Mouse (Mus musculus) G1E (cell line): ENCODE measurements around the gene Hsp90ab1. TPM values are rescaled to one million over a fixed set of nuclear protein-coding genes. Genes with fewer than 3 reads are reported as not detected.

Source experiments
- ATAC-seq: 2 replicates; pipeline ENCODE4 v1.8.0; 2016; ENCODE audit warnings: mild to moderate bottlenecking; ENCODE audit not compliant: insufficient number of reproducible peaks, poor library complexity, low FRiP score, severe bottlenecking; ENCODE audit errors: extremely low read depth
- DNase-seq: peaks from one replicate; pipeline ENCODE4 v3.0.0; 2012; ENCODE audit warnings: low spot score
- H3K27me3 ChIP-seq: 2 replicates; pipeline ENCODE4 v1.6.1; 2012; ENCODE audit warnings: mild to moderate bottlenecking, low read length, inconsistent platforms; ENCODE audit not compliant: insufficient read depth
- H3K36me3 ChIP-seq: replicated peaks from 2 replicates; pipeline ENCODE3; 2012; ENCODE audit warnings: mild to moderate bottlenecking, inconsistent platforms
- H3K4me1 ChIP-seq: 2 replicates; pipeline ENCODE4 v1.6.1; 2012; ENCODE audit warnings: low read depth, low read length, inconsistent platforms, mixed read lengths; ENCODE audit not compliant: insufficient read depth
- H3K4me3 ChIP-seq: 2 replicates; pipeline ENCODE4 v1.5.1; 2012; ENCODE audit warnings: low read depth, mild to moderate bottlenecking, inconsistent platforms, low read length, moderate library complexity, mixed read lengths
- H3K9me3 ChIP-seq: replicated peaks from 2 replicates; pipeline ENCODE4 v1.6.1; 2012; ENCODE audit warnings: inconsistent platforms
- CTCF ChIP-seq: IDR thresholded peaks from 2 replicates; pipeline ENCODE4 v1.5.1; 2012; ENCODE audit warnings: low read depth, low read length, inconsistent platforms, mixed read lengths
- GATA1 ChIP-seq: IDR thresholded peaks from 2 replicates; pipeline ENCODE4 v1.6.1; 2012; ENCODE audit warnings: borderline replicate concordance, low read length, inconsistent platforms, mixed read lengths
- GATA2 ChIP-seq: IDR thresholded peaks from 2 replicates; pipeline ENCODE4 v1.6.1; 2012; ENCODE audit warnings: low read depth, low read length, inconsistent platforms, borderline replicate concordance
- POLR2AphosphoS5 ChIP-seq: IDR thresholded peaks from 2 replicates; pipeline ENCODE4 v1.6.1; 2012; ENCODE audit warnings: low read depth, low read length, inconsistent platforms; ENCODE audit not compliant: insufficient replicate concordance
- TAL1 ChIP-seq: conservative IDR thresholded peaks from 2 replicates; pipeline ENCODE4 v1.6.1; 2012; ENCODE audit warnings: low read depth, low read length, inconsistent platforms, mixed read lengths
- polyA plus RNA-seq: library from polyadenylated mRNA; stranded (reverse); fragments of >175 nt; gene quantifications from 2 replicates; pipeline ENCODE4 v1.2.3, GENCODE M21; 2012
- total RNA-seq, 2 experiments: library from RNA; stranded (forward) in 1 of 2; stranded (reverse) in 1 of 2; fragments of 200-1000 nt in 1 of 2; fragments of >200 nt in 1 of 2; fragmentation: Nextera tagmentation in 1 of 2; gene quantifications; 2 replicates each; pipeline ENCODE4 v1.2.3; 2014 to 2017

Hsp90ab1 gene
- total and polyA plus RNA-seq, 3 experiments = 1,104 to 1,547 (median 1,427) TPM

DNA sequence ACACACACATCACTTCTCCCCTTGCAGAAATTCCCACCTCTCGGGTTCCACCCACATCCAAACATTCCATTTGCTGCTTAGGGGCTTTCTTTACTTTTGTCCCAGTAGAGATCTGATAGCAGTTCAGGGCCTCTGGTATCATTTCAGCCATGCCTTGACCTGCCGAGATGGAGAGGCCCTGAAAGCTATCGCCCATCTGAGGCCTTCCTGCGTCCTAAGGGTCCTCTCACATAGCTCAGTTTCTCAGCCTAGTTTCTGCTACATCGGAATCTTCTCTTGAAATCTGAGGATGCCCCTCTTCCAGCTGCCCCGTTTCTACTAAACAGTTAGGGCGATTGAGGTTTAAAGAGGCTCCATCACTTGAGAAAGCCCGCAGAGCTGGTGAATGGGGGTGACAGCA, 21.1 kb upstream of the Hsp90ab1 start:
- peaks cover 93% of the 10 kb centered on the region for H3K4me1 ChIP-seq
- ATAC-seq (no peak), DNase-seq (no peak)
- peak overlapping the region; percentile 80 for H3K4me3 ChIP-seq
- H3K9me3 ChIP-seq = no peaks in the 10 kb centered on the region
- H3K27me3 ChIP-seq = no peaks in the 10 kb centered on the region
- H3K36me3 ChIP-seq = peaks cover 41% of the 10 kb centered on the region
- TF ChIP-seq POLR2AphosphoS5 (no peak), CTCF (no peak), GATA2 (no peak), TAL1 (no peak), GATA1 (no peak)

DNA sequence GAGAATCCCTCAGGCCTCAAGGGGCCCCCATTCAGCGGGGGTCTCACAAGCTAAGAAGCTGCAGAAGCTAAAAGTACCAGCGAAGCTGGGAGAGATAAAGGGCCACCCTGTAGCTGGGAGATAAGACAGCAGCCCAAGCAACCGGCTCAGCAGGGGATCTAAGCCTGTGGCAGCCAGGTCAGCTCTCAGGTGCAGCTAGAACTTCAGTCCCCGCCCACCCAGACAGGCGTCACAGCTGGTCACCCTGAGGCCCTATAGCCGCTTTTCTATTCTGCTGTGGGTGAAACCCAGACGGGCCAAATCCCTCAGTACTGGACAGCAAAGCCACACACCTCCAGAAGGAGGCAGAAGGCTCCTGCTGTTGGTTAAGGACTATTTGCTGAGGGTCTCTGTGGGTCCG, 20.4 kb upstream of the Hsp90ab1 start:
- ATAC-seq = peak; percentile 52
- Histone ChIP-seq H3K27me3 (no peaks in the 10 kb centered on the region), H3K4me3 (peak overlapping the region; percentile 80), H3K36me3 (peaks cover 48% of the 10 kb centered on the region), H3K9me3 (no peaks in the 10 kb centered on the region), H3K4me1 (peaks cover 92% of the 10 kb centered on the region)
- peak; percentile 88 for TF ChIP-seq TAL1
- no peak for TF ChIP-seq GATA1
- DNase-seq = peak; percentile 63

DNA sequence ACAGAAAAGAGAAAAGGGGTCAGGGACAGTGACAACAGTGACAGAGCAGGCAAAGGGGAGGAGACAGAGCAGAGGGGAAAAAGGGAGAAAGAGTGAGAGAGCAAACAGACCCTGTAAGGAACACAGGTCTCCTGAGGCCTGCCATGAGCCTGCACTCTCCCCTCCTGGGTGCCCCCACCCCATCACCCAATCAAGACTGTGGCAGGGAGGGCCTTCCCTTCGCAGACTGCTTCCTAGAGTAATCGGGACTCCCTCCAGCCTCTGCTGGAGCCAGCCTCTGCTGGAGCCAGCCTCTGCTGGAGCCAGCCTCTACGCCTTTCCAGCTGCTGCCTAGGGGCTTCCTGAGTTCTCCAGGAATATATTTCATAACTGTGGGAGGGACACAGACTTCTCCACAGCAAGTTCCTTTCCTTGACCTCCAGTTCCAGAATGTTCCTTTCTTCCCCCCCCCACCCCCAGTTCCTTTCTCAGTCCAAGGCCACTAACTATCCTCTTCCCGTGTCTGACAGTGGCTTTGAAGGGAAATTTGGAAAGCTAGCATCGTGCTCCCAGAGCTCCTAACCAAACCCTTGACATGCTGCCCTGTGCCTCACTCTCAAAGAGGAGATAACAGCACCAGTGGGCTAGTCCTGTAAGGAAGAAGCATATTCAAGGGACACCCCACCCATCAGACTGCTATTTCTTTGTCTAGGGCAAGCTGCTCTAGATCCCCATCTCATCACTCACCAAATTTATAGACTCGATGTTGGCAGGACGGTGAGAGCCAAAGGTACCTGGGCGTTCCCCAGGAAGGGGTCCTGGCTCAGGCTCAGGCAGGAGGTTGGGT, 19.7 kb upstream of the Hsp90ab1 start:
- ATAC-seq (no peak), DNase-seq (no peak)
- Histone ChIP-seq H3K27me3 (no peaks in the 10 kb centered on the region), H3K4me1 (peaks cover 87% of the 10 kb centered on the region), H3K9me3 (no peaks in the 10 kb centered on the region), H3K4me3 (peak overlapping the region; percentile 80; the same call in 1 of the 2 replicates), H3K36me3 (peaks cover 53% of the 10 kb centered on the region)
- no peak for TF ChIP-seq TAL1

DNA sequence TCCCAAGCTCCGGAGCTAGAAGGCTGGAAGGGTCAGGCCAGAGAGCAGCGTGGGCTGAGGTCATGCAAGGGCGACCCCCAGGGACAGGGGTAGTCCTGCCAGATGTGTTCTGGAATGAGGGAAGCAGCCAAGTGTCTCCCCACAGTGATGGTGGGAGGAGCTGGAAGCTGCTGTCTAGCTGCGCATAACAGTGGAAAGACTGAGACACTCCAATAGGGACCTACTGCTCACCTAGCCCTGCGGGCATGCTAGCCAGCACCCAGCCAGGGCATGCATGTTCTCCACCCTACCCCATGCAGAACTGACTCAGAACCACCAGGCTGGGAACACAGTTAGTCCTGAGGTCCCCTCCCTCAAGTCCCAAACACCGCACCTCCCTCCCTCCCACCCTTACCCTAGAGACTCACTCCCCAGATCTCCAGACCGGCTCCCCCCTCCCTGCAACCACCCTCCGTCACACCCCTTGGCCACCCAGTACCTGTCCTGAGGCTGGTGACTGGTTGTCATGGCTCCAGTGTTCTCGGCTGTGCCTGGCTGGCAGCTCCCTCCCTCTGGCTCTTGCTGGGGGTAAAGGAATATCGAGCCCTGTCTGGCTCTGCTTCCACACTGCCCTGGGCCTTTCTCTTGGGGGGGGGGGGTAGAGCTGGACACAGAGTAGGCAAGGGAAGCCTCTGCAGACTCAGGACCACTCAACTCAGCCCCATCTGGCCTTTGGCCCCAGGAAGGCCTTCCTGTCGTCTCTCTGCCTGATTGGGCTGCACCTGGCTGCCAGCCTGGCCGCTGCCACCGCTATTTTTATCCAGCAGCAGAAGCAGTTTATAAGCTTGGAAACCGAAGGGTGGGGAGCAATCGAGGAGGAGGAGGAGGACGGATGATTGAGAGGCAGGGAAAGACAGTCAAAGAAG, 18.9 kb upstream of the Hsp90ab1 start:
- no peak for DNase-seq
- peaks cover 81% of the 10 kb centered on the region for H3K4me1 ChIP-seq

DNA sequence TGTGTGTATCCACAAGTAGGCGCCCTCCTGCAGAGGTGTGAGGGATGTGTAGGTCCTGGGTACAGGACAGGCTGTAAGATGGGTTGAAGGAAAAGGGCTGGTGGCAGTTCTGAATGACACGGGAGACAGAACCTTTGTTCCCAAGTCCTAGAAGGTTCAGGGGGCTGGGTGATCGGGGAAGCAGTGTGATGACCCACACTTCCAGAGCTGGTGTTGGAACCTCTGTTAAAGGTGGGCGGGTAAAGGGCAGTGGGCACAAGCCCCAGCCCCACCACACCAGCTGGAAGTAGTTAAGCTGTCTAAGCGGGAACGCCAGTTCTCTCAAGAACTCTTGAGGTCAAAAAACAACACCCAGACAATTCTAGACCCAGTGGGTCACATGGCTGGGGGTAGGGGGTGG, 17.3 kb upstream of the Hsp90ab1 start:
- no peak for DNase-seq
- Histone ChIP-seq H3K36me3 (peaks cover 76% of the 10 kb centered on the region), H3K27me3 (no peaks in the 10 kb centered on the region; the same call in 1 of the 2 replicates), H3K4me3 (no peak overlapping the region), H3K9me3 (peaks cover 7% of the 10 kb centered on the region), H3K4me1 (peaks cover 75% of the 10 kb centered on the region)
- no peak for ATAC-seq
- no peak for TF ChIP-seq GATA1
- TF ChIP-seq TAL1 = no peak
- no peak for TF ChIP-seq GATA2
- no peak for TF ChIP-seq POLR2AphosphoS5

More for the DNA sequence above, 18.9 kb upstream of the Hsp90ab1 start:
- H3K4me3 ChIP-seq = peak overlapping the region; percentile 80; the same call in 1 of the 2 replicates
- H3K36me3 ChIP-seq = peaks cover 61% of the 10 kb centered on the region
- TF ChIP-seq TAL1 = no peak
- no peak for TF ChIP-seq POLR2AphosphoS5
- TF ChIP-seq GATA2 = no peak
- no peak for TF ChIP-seq CTCF
- no peak for TF ChIP-seq GATA1
- H3K27me3 ChIP-seq = no peaks in the 10 kb centered on the region
- no peak for ATAC-seq
- peaks cover 1% of the 10 kb centered on the region; the same call in 1 of the 2 replicates for H3K9me3 ChIP-seq

DNA sequence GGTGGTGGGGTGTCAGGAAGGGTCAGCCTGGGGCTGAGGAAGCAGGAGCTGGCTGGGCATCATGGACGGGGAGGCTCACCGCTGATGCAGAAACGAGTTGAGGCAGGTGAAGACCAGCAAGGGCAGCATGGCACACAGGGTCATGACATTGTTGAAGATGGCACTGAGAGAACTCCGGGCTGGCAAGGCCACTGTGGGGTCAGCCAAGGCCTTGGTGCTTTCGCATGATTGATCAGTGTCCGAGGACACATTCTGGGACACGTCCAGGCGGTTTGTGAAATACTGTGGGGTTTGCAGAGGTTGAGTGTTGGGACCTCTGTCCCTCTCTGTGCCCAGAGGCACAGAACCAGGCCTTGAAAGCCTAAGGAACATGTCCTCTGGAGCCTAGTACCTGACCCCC, 16.8 kb upstream of the Hsp90ab1 start:
- no peak for TF ChIP-seq POLR2AphosphoS5
- no peak for TF ChIP-seq GATA1
- TF ChIP-seq CTCF = no peak
- TF ChIP-seq TAL1 = no peak
- TF ChIP-seq GATA2 = no peak
- ATAC-seq = no peak

More for the DNA sequence above, 16.8 kb upstream of the Hsp90ab1 start:
- no peak for DNase-seq
- Histone ChIP-seq H3K36me3 (peaks cover 82% of the 10 kb centered on the region), H3K9me3 (peaks cover 7% of the 10 kb centered on the region), H3K4me3 (no peak overlapping the region), H3K27me3 (no peaks in the 10 kb centered on the region; the same call in 1 of the 2 replicates), H3K4me1 (peaks cover 75% of the 10 kb centered on the region)
